Mouse (Mus musculus) liver, adult 2 months (tissue): ENCODE results near the gene Ube4a. TPM values are rescaled to one million over a fixed set of nuclear protein-coding genes. Genes with fewer than 3 reads are reported as not detected.

ENCODE experiments used
- DNase-seq: peaks from one replicate; pipeline ENCODE4 v3.0.0-alpha.2; 2011; ENCODE audit warnings: low read depth, low spot score; ENCODE audit errors: extremely low read depth
- H3K27ac ChIP-seq: fragments of 200-500 bp; replicated peaks from 2 replicates; pipeline ENCODE4 v1.5.1; 2012; ENCODE audit warnings: low read depth, mild to moderate bottlenecking, control low read depth, inconsistent platforms, low read length; ENCODE audit not compliant: insufficient read depth
- H3K27me3 ChIP-seq: fragments of 200-500 bp; 2 replicates; pipeline ENCODE4 v1.6.1; 2012; ENCODE audit warnings: mild to moderate bottlenecking, moderate library complexity, low read length, inconsistent platforms; ENCODE audit not compliant: control insufficient read depth, insufficient read depth
- H3K36me3 ChIP-seq: fragments of 200-500 bp; 2 replicates; pipeline ENCODE4 v1.6.1; 2012; ENCODE audit warnings: low read length, inconsistent platforms; ENCODE audit not compliant: control insufficient read depth, insufficient read depth
- H3K4me1 ChIP-seq: fragments of 200-500 bp; 2 replicates; pipeline ENCODE4 v1.6.1; 2011; ENCODE audit warnings: low read length; ENCODE audit not compliant: control insufficient read depth, insufficient read depth
- H3K4me3 ChIP-seq: fragments of 200-500 bp; 2 replicates; pipeline ENCODE4 v1.5.1; 2011; ENCODE audit warnings: low read depth, mild to moderate bottlenecking, control low read depth, low read length, moderate library complexity; ENCODE audit not compliant: insufficient read depth
- H3K79me2 ChIP-seq: fragments of 200-500 bp; 2 replicates; pipeline ENCODE4 v1.6.1; 2012; ENCODE audit warnings: inconsistent platforms, mild to moderate bottlenecking, low read length, moderate library complexity; ENCODE audit not compliant: control insufficient read depth, insufficient read depth
- H3K9ac ChIP-seq: fragments of 200-500 bp; 2 replicates; pipeline ENCODE4 v1.6.1; 2012; ENCODE audit warnings: low read depth, mild to moderate bottlenecking, control low read depth, inconsistent platforms, low read length
- CTCF ChIP-seq: fragments of 200-500 bp; IDR thresholded peaks from 2 replicates; pipeline ENCODE4 v1.5.1; 2011; ENCODE audit warnings: low read depth, low read length, control low read depth
- POLR2A ChIP-seq: fragments of 200-500 bp; IDR thresholded peaks from 2 replicates; pipeline ENCODE4 v1.6.1; 2011; ENCODE audit warnings: low read length, control low read depth; ENCODE audit not compliant: insufficient read depth; ENCODE audit errors: extremely low read depth
- WGBS: fragments of 180-500 bp; shearing (Covaris S2); methylation state at CpG from one replicate; pipeline ENCODE4 v1.1.7; 2018; 5-methylcytosine and 5-hydroxymethylcytosine counted together
- polyA plus RNA-seq: library from polyadenylated mRNA; depleted of rRNA; stranded (reverse); fragments of >200 nt; gene quantifications from 2 replicates; pipeline ENCODE4 v1.2.3, GENCODE M21; 2012
- total RNA-seq: library from RNA; depleted of rRNA; stranded (reverse); fragments of >200 nt; gene quantifications from 2 replicates; pipeline ENCODE4 v1.2.3, GENCODE M21; 2014

Gene Ube4a
- total and polyA plus RNA-seq, 2 experiments = 11.6 to 33.6 TPM

GRCm38 (mm10) chr9:44996590-44996989 lies 31.2 kb upstream of the Ube4a start:
- 94% methylated on average over 7 of the region's 7 CpGs for WGBS
- Histone ChIP-seq H3K79me2 (no peaks in the 10 kb centered on the region), H3K27ac (no peak overlapping the region), H3K4me3 (no peak overlapping the region), H3K36me3 (no peaks in the 10 kb centered on the region), H3K27me3 (no peaks in the 10 kb centered on the region), H3K4me1 (no peaks in the 10 kb centered on the region), H3K9ac (no peak overlapping the region)
- no peak for DNase-seq
- TF ChIP-seq POLR2A = no peak
- no peak for TF ChIP-seq CTCF

- no peak for DNase-seq
- Histone ChIP-seq H3K9ac (no peak overlapping the region), H3K79me2 (no peaks in the 10 kb centered on the region), H3K4me3 (no peak overlapping the region), H3K27me3 (no peaks in the 10 kb centered on the region), H3K27ac (no peak overlapping the region), H3K4me1 (no peaks in the 10 kb centered on the region), H3K36me3 (no peaks in the 10 kb centered on the region)
- TF ChIP-seq CTCF (no peak), POLR2A (no peak)
- WGBS = 69% methylated on average over 4 of the region's 4 CpGs
Observed at GRCm38 (mm10) chr9:44994962-44995361, 29.6 kb upstream of the Ube4a start.

- Histone ChIP-seq H3K27me3 (no peaks in the 10 kb centered on the region), H3K36me3 (no peaks in the 10 kb centered on the region), H3K4me3 (no peak overlapping the region), H3K27ac (no peak overlapping the region), H3K4me1 (no peaks in the 10 kb centered on the region), H3K79me2 (no peaks in the 10 kb centered on the region), H3K9ac (no peak overlapping the region)
- DNase-seq = no peak
- WGBS = 83% methylated on average over 2 of the region's 2 CpGs
- TF ChIP-seq POLR2A = no peak
Observed at GRCm38 (mm10) chr9:44993268-44993667, 27.9 kb upstream of the Ube4a start.

GRCm38 (mm10) chr9:44992271-44992670 lies 26.9 kb upstream of the Ube4a start:
- no peak for DNase-seq
- H3K4me1 ChIP-seq = no peaks in the 10 kb centered on the region
- no peak for TF ChIP-seq POLR2A
- no peak for TF ChIP-seq CTCF
- H3K4me3 ChIP-seq = no peak overlapping the region
- H3K9ac ChIP-seq = no peak overlapping the region
- no peaks in the 10 kb centered on the region for H3K79me2 ChIP-seq
- H3K27me3 ChIP-seq = no peaks in the 10 kb centered on the region
- H3K27ac ChIP-seq = no peak overlapping the region
- H3K36me3 ChIP-seq = no peaks in the 10 kb centered on the region

GRCm38 (mm10) chr9:44991821-44992220 lies 26.4 kb upstream of the Ube4a start:
- H3K27ac ChIP-seq = no peak overlapping the region
- no peak for DNase-seq
- no peak overlapping the region for H3K4me3 ChIP-seq
- H3K79me2 ChIP-seq = no peaks in the 10 kb centered on the region
- H3K36me3 ChIP-seq = no peaks in the 10 kb centered on the region
- no peaks in the 10 kb centered on the region for H3K4me1 ChIP-seq
- no peaks in the 10 kb centered on the region for H3K27me3 ChIP-seq
- H3K9ac ChIP-seq = no peak overlapping the region
- TF ChIP-seq CTCF = no peak
- no peak for TF ChIP-seq POLR2A
- 74% methylated on average over 2 of the region's 2 CpGs for WGBS

GRCm38 (mm10) chr9:44986976-44987375 lies 21.6 kb upstream of the Ube4a start:
- Histone ChIP-seq H3K27ac (no peak overlapping the region), H3K36me3 (no peaks in the 10 kb centered on the region), H3K4me1 (no peaks in the 10 kb centered on the region), H3K79me2 (no peaks in the 10 kb centered on the region), H3K27me3 (no peaks in the 10 kb centered on the region), H3K4me3 (no peak overlapping the region), H3K9ac (no peak overlapping the region)
- TF ChIP-seq POLR2A = no peak
- no peak for TF ChIP-seq CTCF
- 77% methylated on average over 5 of the region's 5 CpGs for WGBS
- DNase-seq = no peak
